Mouse (Mus musculus): ENCODE data around the gene Onecut1. TPM values are rescaled to one million over a fixed set of nuclear protein-coding genes. Genes with fewer than 3 reads are reported as not detected.

The Onecut1 gene
- polyA plus RNA-seq, 1 experiment from 2014 or later: 2.0 TPM

- no peak overlapping the region for H3K4me3 ChIP-seq (replicated peaks; ENCODE audit: low read length)
- H3K36me3 ChIP-seq (ENCODE audit: control insufficient read depth, insufficient read depth, low read length): no peaks in the 10 kb centered on the region
- H3K9ac ChIP-seq (ENCODE audit: low read length): no peak overlapping the region
- no peaks in the 10 kb centered on the region for H3K9me3 ChIP-seq (replicated peaks; ENCODE audit: control insufficient read depth, low read length)
- WGBS: 12% methylated on average over 7 of the region's 7 CpGs
- peak overlapping the region; percentile 34; the same call in 1 of the 2 replicates for H3K4me2 ChIP-seq (ENCODE audit: low read depth, low read length)
- H3K27me3 ChIP-seq (ENCODE audit: control insufficient read depth, insufficient read depth, low read length): no peaks in the 10 kb centered on the region
- peak; percentile 17; the same call in 1 of the 2 replicates for ATAC-seq (ENCODE audit: insufficient read depth, low FRiP score)
- H3K4me1 ChIP-seq (ENCODE audit: control insufficient read depth, insufficient read depth, low read length): 0 out of 2 replicates have a peak, but pooled peaks cover 3% of the 10 kb centered on the region
- H3K27ac ChIP-seq (ENCODE audit: low read length): no peak overlapping the region
Measured at GRCm38 (mm10) chr9:74904866-74905508, 43.3 kb downstream of the Onecut1 start.

- H3K4me3 ChIP-seq (replicated peaks; ENCODE audit: low read length): no peak overlapping the region
- H3K36me3 ChIP-seq (ENCODE audit: control insufficient read depth, insufficient read depth, low read length): no peaks in the 10 kb centered on the region
- no peaks in the 10 kb centered on the region for H3K9me3 ChIP-seq (replicated peaks; ENCODE audit: control insufficient read depth, low read length)
- peak overlapping the region; percentile 51; the same call in 1 of the 2 replicates for H3K27ac ChIP-seq (ENCODE audit: low read length)
- ATAC-seq (ENCODE audit: insufficient read depth, low FRiP score): peak; percentile 85
- 0 out of 2 replicates have a peak, but pooled peaks cover 8% of the 10 kb centered on the region for H3K4me1 ChIP-seq (ENCODE audit: control insufficient read depth, insufficient read depth, low read length)
- H3K9ac ChIP-seq (ENCODE audit: low read length): no peak overlapping the region
- 32% methylated on average over 4 of the region's 4 CpGs for WGBS
- no peak overlapping the region for H3K4me2 ChIP-seq (ENCODE audit: low read depth, low read length)
- H3K27me3 ChIP-seq (ENCODE audit: control insufficient read depth, insufficient read depth, low read length): no peaks in the 10 kb centered on the region
Measured at GRCm38 (mm10) chr9:74906951-74907350, 45.2 kb downstream of the Onecut1 start.

GRCm38 (mm10) chr9:74909245-74909644 is 47.5 kb downstream of the Onecut1 start:
- Histone ChIP-seq H3K36me3 (ENCODE audit: control insufficient read depth, insufficient read depth, low read length) (no peaks in the 10 kb centered on the region), H3K27ac (ENCODE audit: low read length) (peak overlapping the region; percentile 38), H3K27me3 (ENCODE audit: control insufficient read depth, insufficient read depth, low read length) (no peaks in the 10 kb centered on the region), H3K9ac (ENCODE audit: low read length) (no peak overlapping the region; the same call in 1 of the 2 replicates), H3K9me3 (replicated peaks; ENCODE audit: control insufficient read depth, low read length) (no peaks in the 10 kb centered on the region), H3K4me2 (ENCODE audit: low read depth, low read length) (no peak overlapping the region), H3K4me1 (ENCODE audit: control insufficient read depth, insufficient read depth, low read length) (0 out of 2 replicates have a peak, but pooled peaks cover 8% of the 10 kb centered on the region), H3K4me3 (replicated peaks; ENCODE audit: low read length) (no peak overlapping the region)
- ATAC-seq (ENCODE audit: insufficient read depth, low FRiP score): 0 out of 2 replicates have a peak, but pooled peaks have one; percentile 25
- 61% methylated on average over 15 of the region's 15 CpGs for WGBS

- Histone ChIP-seq H3K4me1 (ENCODE audit: control insufficient read depth, insufficient read depth, low read length) (0 out of 2 replicates have a peak, but pooled peaks cover 8% of the 10 kb centered on the region), H3K36me3 (ENCODE audit: control insufficient read depth, insufficient read depth, low read length) (no peaks in the 10 kb centered on the region), H3K9ac (ENCODE audit: low read length) (no peak overlapping the region), H3K27ac (ENCODE audit: low read length) (no peak overlapping the region), H3K9me3 (replicated peaks; ENCODE audit: control insufficient read depth, low read length) (no peaks in the 10 kb centered on the region), H3K4me2 (ENCODE audit: low read depth, low read length) (no peak overlapping the region), H3K4me3 (replicated peaks; ENCODE audit: low read length) (no peak overlapping the region), H3K27me3 (ENCODE audit: control insufficient read depth, insufficient read depth, low read length) (no peaks in the 10 kb centered on the region)
- ATAC-seq (ENCODE audit: insufficient read depth, low FRiP score): no peak
- WGBS: 69% methylated on average over 6 of the region's 6 CpGs
Measured at GRCm38 (mm10) chr9:74910226-74910759, 48.6 kb downstream of the Onecut1 start.

GRCm38 (mm10) chr9:74911430-74911829 is 49.7 kb downstream of the Onecut1 start:
- H3K36me3 ChIP-seq (ENCODE audit: control insufficient read depth, insufficient read depth, low read length): no peaks in the 10 kb centered on the region
- H3K9ac ChIP-seq (ENCODE audit: low read length): no peak overlapping the region
- 73% methylated on average over 4 of the region's 4 CpGs for WGBS
- H3K4me1 ChIP-seq (ENCODE audit: control insufficient read depth, insufficient read depth, low read length): 0 out of 2 replicates have a peak, but pooled peaks cover 8% of the 10 kb centered on the region
- ATAC-seq (ENCODE audit: insufficient read depth, low FRiP score): no peak
- H3K4me3 ChIP-seq (replicated peaks; ENCODE audit: low read length): no peak overlapping the region
- no peak overlapping the region for H3K4me2 ChIP-seq (ENCODE audit: low read depth, low read length)
- H3K9me3 ChIP-seq (replicated peaks; ENCODE audit: control insufficient read depth, low read length): no peaks in the 10 kb centered on the region
- H3K27ac ChIP-seq (ENCODE audit: low read length): 0 out of 2 replicates have a peak overlapping the region, but pooled peaks have one; percentile 14
- no peaks in the 10 kb centered on the region for H3K27me3 ChIP-seq (ENCODE audit: control insufficient read depth, insufficient read depth, low read length)

- Histone ChIP-seq H3K36me3 (ENCODE audit: control insufficient read depth, insufficient read depth, low read length) (no peaks in the 10 kb centered on the region), H3K4me2 (ENCODE audit: low read depth, low read length) (no peak overlapping the region), H3K4me3 (replicated peaks; ENCODE audit: low read length) (no peak overlapping the region), H3K4me1 (ENCODE audit: control insufficient read depth, insufficient read depth, low read length) (0 out of 2 replicates have a peak, but pooled peaks cover 8% of the 10 kb centered on the region), H3K27ac (ENCODE audit: low read length) (0 out of 2 replicates have a peak overlapping the region, but pooled peaks have one; percentile 14), H3K27me3 (ENCODE audit: control insufficient read depth, insufficient read depth, low read length) (no peaks in the 10 kb centered on the region), H3K9me3 (replicated peaks; ENCODE audit: control insufficient read depth, low read length) (no peaks in the 10 kb centered on the region), H3K9ac (ENCODE audit: low read length) (no peak overlapping the region)
- WGBS: 26% methylated on average over 2 of the region's 2 CpGs
- ATAC-seq (ENCODE audit: insufficient read depth, low FRiP score): no peak
Measured at GRCm38 (mm10) chr9:74911919-74912318, 50.2 kb downstream of the Onecut1 start.

- Histone ChIP-seq H3K27ac (ENCODE audit: low read length) (peak overlapping the region; percentile 8; the same call in 1 of the 2 replicates), H3K4me2 (ENCODE audit: low read depth, low read length) (no peak overlapping the region), H3K4me3 (replicated peaks; ENCODE audit: low read length) (no peak overlapping the region), H3K4me1 (ENCODE audit: control insufficient read depth, insufficient read depth, low read length) (0 out of 2 replicates have a peak, but pooled peaks cover 8% of the 10 kb centered on the region), H3K9me3 (replicated peaks; ENCODE audit: control insufficient read depth, low read length) (0 out of 2 replicates have a peak, but pooled peaks cover 5% of the 10 kb centered on the region), H3K9ac (ENCODE audit: low read length) (no peak overlapping the region), H3K27me3 (ENCODE audit: control insufficient read depth, insufficient read depth, low read length) (no peaks in the 10 kb centered on the region), H3K36me3 (ENCODE audit: control insufficient read depth, insufficient read depth, low read length) (no peaks in the 10 kb centered on the region)
- 64% methylated on average over 19 of the region's 19 CpGs for WGBS
- ATAC-seq (ENCODE audit: insufficient read depth, low FRiP score): no peak
Measured at GRCm38 (mm10) chr9:74912619-74913376, 51.1 kb downstream of the Onecut1 start.

- no peak for ATAC-seq (ENCODE audit: insufficient read depth, low FRiP score)
- Histone ChIP-seq H3K9ac (ENCODE audit: low read length) (no peak overlapping the region), H3K27ac (ENCODE audit: low read length) (no peak overlapping the region), H3K27me3 (ENCODE audit: control insufficient read depth, insufficient read depth, low read length) (no peaks in the 10 kb centered on the region), H3K36me3 (ENCODE audit: control insufficient read depth, insufficient read depth, low read length) (no peaks in the 10 kb centered on the region), H3K4me2 (ENCODE audit: low read depth, low read length) (no peak overlapping the region), H3K4me1 (ENCODE audit: control insufficient read depth, insufficient read depth, low read length) (0 out of 2 replicates have a peak, but pooled peaks cover 5% of the 10 kb centered on the region), H3K9me3 (replicated peaks; ENCODE audit: control insufficient read depth, low read length) (0 out of 2 replicates have a peak, but pooled peaks cover 5% of the 10 kb centered on the region), H3K4me3 (replicated peaks; ENCODE audit: low read length) (no peak overlapping the region)
- 82% methylated on average over 3 of the region's 3 CpGs for WGBS
Measured at GRCm38 (mm10) chr9:74915611-74916010, 53.9 kb downstream of the Onecut1 start.

Data from stomach, embryonic 16.5 days (tissue).